In the genomic region with DNA sequence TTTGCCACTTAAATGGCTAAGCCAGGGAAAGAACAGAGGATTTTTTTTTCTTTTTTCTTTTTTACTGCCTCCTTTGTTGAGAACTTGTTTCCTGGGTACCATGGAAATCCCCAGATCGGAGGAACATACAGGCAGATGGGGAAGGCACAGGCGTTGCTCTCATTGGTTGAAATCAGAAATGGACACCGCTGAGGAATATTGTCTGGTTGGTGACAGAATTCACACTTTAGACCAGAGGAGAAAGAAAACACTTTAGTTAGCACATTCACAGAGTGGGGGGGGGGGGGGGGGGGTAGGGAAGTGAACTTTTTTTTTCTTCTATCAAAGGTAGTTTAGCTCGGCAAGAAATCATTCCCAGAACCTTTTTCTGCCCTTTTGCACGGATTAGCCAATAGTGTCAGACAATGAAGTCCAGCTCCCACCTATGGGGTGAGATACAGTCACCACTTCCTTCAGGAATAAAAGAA, we compare ENCODE assay signal across 13 mouse cellular contexts.
DNase-seq lines count a peak whose midpoint lies in the region; ATAC-seq and TF ChIP-seq lines count a peak whose summit lies in the region.
"Had no signal": no experiment of that assay in that cellular context is flagged by ENCODE, and none has a peak within 500 bp of the region (broad histone marks: within the 10 kb centered on the region; RNA-seq: fewer than 3 reads in every experiment).

No protein-coding gene starts in this region.

- no peak overlapping the region for H3K27ac ChIP-seq in gastrocnemius, adult 2 months
- no peak overlapping the region for H3K27ac ChIP-seq in kidney, embryonic 15.5 days
- no peak overlapping the region for H3K27ac ChIP-seq in neural tube, embryonic 13.5 days (replicated peaks)
- H3K27ac ChIP-seq: embryonic facial prominence, embryonic 12.5 days had no signal

- no peaks in the 10 kb centered on the region for H3K27me3 ChIP-seq in kidney, embryonic 15.5 days
- no peaks in the 10 kb centered on the region for H3K27me3 ChIP-seq in neural tube, embryonic 13.5 days
- H3K27me3 ChIP-seq: embryonic facial prominence, embryonic 12.5 days had no signal

- no peak for TF ChIP-seq CTCF in gastrocnemius, adult 2 months (IDR thresholded peaks at IDR 0.05)

- DNase-seq in gastrocnemius, adult 2 months, result no peak
- no peak for DNase-seq in gastrocnemius, postnatal 25 days
- no peak for DNase-seq in kidney, postnatal 25 days
- peak; percentile 51 for DNase-seq in retina, embryonic 14.5 days (ENCODE audit: low spot score)
- DNase-seq in retina, postnatal 1 day, result no peak
- DNase-seq in adrenal gland, adult (ENCODE audit: inconsistent age in 2 of 2, low spot score in 1 of 2), result no peak
- DNase-seq: cerebellum, adult 11-12 months; kidney, adult 18-20 months; layer of hippocampus, adult 9-11 months; thymus, adult 18-20 months had no signal

- H3K4me1 ChIP-seq in kidney, embryonic 15.5 days, result peaks cover 28% of the 10 kb centered on the region
- peaks cover 26% of the 10 kb centered on the region for H3K4me1 ChIP-seq in neural tube, embryonic 13.5 days (replicated peaks)
- H3K4me1 ChIP-seq: embryonic facial prominence, embryonic 12.5 days had no signal

- no peaks in the 10 kb centered on the region for H3K36me3 ChIP-seq in kidney, embryonic 15.5 days
- no peaks in the 10 kb centered on the region for H3K36me3 ChIP-seq in neural tube, embryonic 13.5 days
- H3K36me3 ChIP-seq: embryonic facial prominence, embryonic 12.5 days had no signal

- H3K4me3 ChIP-seq in gastrocnemius, adult 2 months, result peak overlapping the region; percentile 19; the same call in 1 of the 2 replicates
- no peak overlapping the region for H3K4me3 ChIP-seq in kidney, embryonic 15.5 days (replicated peaks)
- H3K4me3 ChIP-seq in neural tube, embryonic 13.5 days, result no peak overlapping the region
- H3K4me3 ChIP-seq: embryonic facial prominence, embryonic 12.5 days had no signal

- H3K9me3 ChIP-seq in kidney, embryonic 15.5 days (replicated peaks), result no peaks in the 10 kb centered on the region
- H3K9me3 ChIP-seq in neural tube, embryonic 13.5 days, result no peaks in the 10 kb centered on the region
- H3K9me3 ChIP-seq: embryonic facial prominence, embryonic 12.5 days had no signal

- H3K9ac ChIP-seq in kidney, embryonic 15.5 days, result no peak overlapping the region
- H3K9ac ChIP-seq in neural tube, embryonic 13.5 days, result no peak overlapping the region
- H3K9ac ChIP-seq: embryonic facial prominence, embryonic 12.5 days had no signal

- whole genome bisulfite sequencing in kidney, embryonic 15.5 days, result 2% methylated on average over 5 of the region's 5 CpGs
- 5% methylated on average over 5 of the region's 5 CpGs for WGBS in neural tube, embryonic 13.5 days

- intact Hi-C loops in gastrocnemius, adult 2 months (cut with DNase I), result no loop called here

- no peak for ATAC-seq in kidney, embryonic 15.5 days (replicated peaks; ENCODE audit: low FRiP score)
- ATAC-seq in neural tube, embryonic 13.5 days (ENCODE audit: low read depth), result no peak

- peak overlapping the region; percentile 35; the same call in 1 of the 2 replicates for H3K4me2 ChIP-seq in kidney, embryonic 15.5 days
- H3K4me2 ChIP-seq in neural tube, embryonic 13.5 days, result peak overlapping the region; percentile 16; the same call in 1 of the 2 replicates
- H3K4me2 ChIP-seq: embryonic facial prominence, embryonic 12.5 days had no signal
